Mouse (Mus musculus): ENCODE results near the gene Trnt1. TPM values are rescaled to one million over a fixed set of nuclear protein-coding genes. Genes with fewer than 3 reads are reported as not detected.
A peak's percentile ranks its signal among the peaks of the same experiment; 100 is the strongest.

The Trnt1 gene
- 72.1 and 74.2 TPM in 2 replicates for polyA plus RNA-seq (2014; fragmentation: Nextera tagmentation; extraction: Ambion mirVana)

DNA sequence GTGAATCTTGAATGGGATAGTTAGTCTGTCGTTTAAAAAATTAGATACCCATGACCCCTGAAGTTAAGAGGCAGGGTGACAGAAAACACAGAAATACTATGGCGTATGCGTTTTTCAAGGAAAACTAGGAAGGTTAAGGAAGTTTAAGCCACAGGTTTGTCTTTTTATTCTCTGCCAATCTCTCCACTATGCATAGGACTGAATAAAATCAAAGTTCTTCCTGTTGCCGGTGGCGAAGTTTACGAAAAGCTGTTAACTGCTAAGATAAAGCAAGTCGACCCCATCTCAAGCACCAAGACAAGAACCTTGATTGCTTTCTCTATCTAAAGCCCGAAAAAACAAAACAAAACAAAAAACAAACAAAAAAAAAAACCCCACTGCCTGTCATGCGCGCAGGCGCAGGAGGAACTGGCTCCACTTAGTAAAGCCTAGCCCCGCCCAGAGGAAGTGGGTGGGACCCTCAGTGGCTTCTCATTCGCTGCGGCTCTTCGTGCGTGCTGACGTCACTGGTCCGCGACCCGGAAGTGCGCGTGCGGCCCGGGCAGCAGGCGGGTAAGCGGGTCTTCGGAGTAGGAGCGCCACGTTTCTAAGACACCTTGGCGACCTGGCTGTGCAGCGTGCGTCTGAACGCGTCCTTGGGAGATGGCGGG, at the start of gene Trnt1:
TSS of gene Trnt1 (plus strand) at position 481 of the 650 bp plus-strand sequence.
- Histone ChIP-seq H3K9ac (ENCODE audit: low read length) (peak within 1 kb of the TSS; percentile 66), H3K9me3 (ENCODE audit: control insufficient read depth, low read length) (no peaks in the 10 kb centered on the region), H3K27me3 (ENCODE audit: control insufficient read depth, insufficient read depth, low read length) (no peaks in the 10 kb centered on the region), H3K4me1 (ENCODE audit: control insufficient read depth, insufficient read depth, low read length) (peaks cover 10% of the 10 kb centered on the region), H3K36me3 (ENCODE audit: control insufficient read depth, insufficient read depth, low read length) (0 out of 2 replicates have a peak, but pooled peaks cover 2% of the 10 kb centered on the region), H3K4me2 (ENCODE audit: low read depth) (peak within 1 kb of the TSS; percentile 65), H3K27ac (ENCODE audit: low read depth, low read length) (0 out of 2 replicates have a peak within 1 kb of the TSS, but pooled peaks have one; percentile 4), H3K4me3 (ENCODE audit: low read depth, low read length) (peak within 1 kb of the TSS; percentile 81)
- peak; percentile 98 for DNase-seq (ENCODE audit: low spot score)
- ATAC-seq (ENCODE audit: insufficient read depth, low FRiP score, low TSS enrichment), result peak; percentile 100
- WGBS, result 8% methylated on average over 34 of the region's 35 CpGs

- Histone ChIP-seq H3K9me3 (ENCODE audit: control insufficient read depth, low read length) (no peaks in the 10 kb centered on the region), H3K4me3 (ENCODE audit: low read depth, low read length) (no peak overlapping the region), H3K9ac (ENCODE audit: low read length) (no peak overlapping the region), H3K27me3 (ENCODE audit: control insufficient read depth, insufficient read depth, low read length) (no peaks in the 10 kb centered on the region), H3K4me1 (ENCODE audit: control insufficient read depth, insufficient read depth, low read length) (no peaks in the 10 kb centered on the region), H3K4me2 (ENCODE audit: low read depth) (no peak overlapping the region), H3K27ac (ENCODE audit: low read depth, low read length) (no peak overlapping the region), H3K36me3 (ENCODE audit: control insufficient read depth, insufficient read depth, low read length) (no peaks in the 10 kb centered on the region)
- DNase-seq (ENCODE audit: low spot score), result no peak
- WGBS, result 80% methylated on average over 4 of the region's 4 CpGs
- no peak for ATAC-seq (ENCODE audit: insufficient read depth, low FRiP score, low TSS enrichment)
These were observed 43.3 kb upstream of the Trnt1 start for GRCm38 (mm10) chr6:106725642-106726041.

DNA sequence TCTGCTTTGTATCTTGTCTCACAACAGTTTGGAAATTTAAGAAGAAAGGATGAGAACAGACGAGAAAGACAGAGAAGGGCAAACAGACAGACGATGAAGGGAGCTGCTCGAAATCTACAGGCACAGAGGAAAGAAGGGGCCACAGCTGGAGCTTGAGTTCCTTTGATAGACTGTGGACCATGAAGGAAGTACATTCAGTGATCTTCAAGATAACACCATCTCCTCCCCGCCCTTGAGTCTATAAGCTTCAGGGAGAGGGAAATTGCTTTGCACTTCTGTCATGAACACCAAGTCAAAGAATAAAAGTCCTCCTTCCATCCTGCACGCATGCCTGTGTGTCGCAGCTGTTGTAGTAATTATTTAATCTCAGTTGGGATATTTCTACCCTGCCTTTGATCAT, 42.8 kb upstream of the Trnt1 start:
- H3K4me1 ChIP-seq (ENCODE audit: control insufficient read depth, insufficient read depth, low read length), result no peaks in the 10 kb centered on the region
- no peaks in the 10 kb centered on the region for H3K27me3 ChIP-seq (ENCODE audit: control insufficient read depth, insufficient read depth, low read length)
- DNase-seq (ENCODE audit: low spot score) (no peak), ATAC-seq (ENCODE audit: insufficient read depth, low FRiP score, low TSS enrichment) (no peak)
- H3K9me3 ChIP-seq (ENCODE audit: control insufficient read depth, low read length), result no peaks in the 10 kb centered on the region
- no peak overlapping the region for H3K27ac ChIP-seq (ENCODE audit: low read depth, low read length)
- no peak overlapping the region for H3K4me2 ChIP-seq (ENCODE audit: low read depth)
- H3K9ac ChIP-seq (ENCODE audit: low read length), result no peak overlapping the region
- WGBS, result 91% methylated on average over 6 of the region's 6 CpGs
- H3K4me3 ChIP-seq (ENCODE audit: low read depth, low read length), result no peak overlapping the region
- H3K36me3 ChIP-seq (ENCODE audit: control insufficient read depth, insufficient read depth, low read length), result no peaks in the 10 kb centered on the region

- 75% methylated on average over 1 of the region's 1 CpGs for WGBS
- no peak for DNase-seq (ENCODE audit: low spot score)
- ATAC-seq (ENCODE audit: insufficient read depth, low FRiP score, low TSS enrichment), result no peak
- no peaks in the 10 kb centered on the region for H3K36me3 ChIP-seq (ENCODE audit: control insufficient read depth, insufficient read depth, low read length)
- no peaks in the 10 kb centered on the region for H3K9me3 ChIP-seq (ENCODE audit: control insufficient read depth, low read length)
- no peak overlapping the region for H3K27ac ChIP-seq (ENCODE audit: low read depth, low read length)
- no peak overlapping the region for H3K4me2 ChIP-seq (ENCODE audit: low read depth)
- no peak overlapping the region for H3K4me3 ChIP-seq (ENCODE audit: low read depth, low read length)
- H3K4me1 ChIP-seq (ENCODE audit: control insufficient read depth, insufficient read depth, low read length), result no peaks in the 10 kb centered on the region
- no peak overlapping the region for H3K9ac ChIP-seq (ENCODE audit: low read length)
- H3K27me3 ChIP-seq (ENCODE audit: control insufficient read depth, insufficient read depth, low read length), result no peaks in the 10 kb centered on the region
These were observed 41.2 kb upstream of the Trnt1 start for GRCm38 (mm10) chr6:106727703-106728102.

- Histone ChIP-seq H3K27ac (ENCODE audit: low read depth, low read length) (no peak overlapping the region), H3K27me3 (ENCODE audit: control insufficient read depth, insufficient read depth, low read length) (no peaks in the 10 kb centered on the region), H3K9ac (ENCODE audit: low read length) (no peak overlapping the region), H3K4me1 (ENCODE audit: control insufficient read depth, insufficient read depth, low read length) (no peaks in the 10 kb centered on the region), H3K36me3 (ENCODE audit: control insufficient read depth, insufficient read depth, low read length) (no peaks in the 10 kb centered on the region), H3K9me3 (ENCODE audit: control insufficient read depth, low read length) (no peaks in the 10 kb centered on the region), H3K4me3 (ENCODE audit: low read depth, low read length) (no peak overlapping the region), H3K4me2 (ENCODE audit: low read depth) (no peak overlapping the region)
- 84% methylated on average over 4 of the region's 4 CpGs for WGBS
- no peak for DNase-seq (ENCODE audit: low spot score)
- no peak for ATAC-seq (ENCODE audit: insufficient read depth, low FRiP score, low TSS enrichment)
These were observed 39.1 kb upstream of the Trnt1 start for GRCm38 (mm10) chr6:106729682-106730314.

DNA sequence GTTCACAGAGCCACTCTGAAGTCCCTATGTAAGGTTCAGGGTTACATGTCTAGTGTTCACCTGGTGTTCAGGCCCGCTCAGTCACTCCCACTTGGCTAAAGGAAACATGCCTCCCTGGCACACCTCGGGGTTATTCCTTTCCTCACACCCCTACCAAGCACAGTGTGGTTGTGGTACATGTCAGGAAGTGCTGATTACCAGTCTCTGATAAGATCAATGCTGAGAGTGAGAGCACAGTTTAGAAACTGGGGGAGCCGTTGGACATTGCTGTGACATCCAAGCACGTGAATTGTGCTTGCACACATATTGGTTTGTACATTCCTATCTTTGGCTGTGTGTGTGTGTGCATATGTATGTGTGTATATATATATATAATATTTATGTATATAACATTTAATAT, 36.4 kb upstream of the Trnt1 start:
- H3K4me2 ChIP-seq (ENCODE audit: low read depth), result no peak overlapping the region
- DNase-seq (ENCODE audit: low spot score), result no peak
- H3K27ac ChIP-seq (ENCODE audit: low read depth, low read length), result no peak overlapping the region
- no peaks in the 10 kb centered on the region for H3K36me3 ChIP-seq (ENCODE audit: control insufficient read depth, insufficient read depth, low read length)
- no peak overlapping the region for H3K9ac ChIP-seq (ENCODE audit: low read length)
- H3K4me3 ChIP-seq (ENCODE audit: low read depth, low read length), result no peak overlapping the region
- WGBS, result 85% methylated on average over 4 of the region's 4 CpGs
- H3K9me3 ChIP-seq (ENCODE audit: control insufficient read depth, low read length), result no peaks in the 10 kb centered on the region
- no peaks in the 10 kb centered on the region for H3K4me1 ChIP-seq (ENCODE audit: control insufficient read depth, insufficient read depth, low read length)
- H3K27me3 ChIP-seq (ENCODE audit: control insufficient read depth, insufficient read depth, low read length), result no peaks in the 10 kb centered on the region
- ATAC-seq (ENCODE audit: insufficient read depth, low FRiP score, low TSS enrichment), result no peak

- Histone ChIP-seq H3K9ac (ENCODE audit: low read length) (no peak overlapping the region), H3K9me3 (ENCODE audit: control insufficient read depth, low read length) (no peaks in the 10 kb centered on the region), H3K4me3 (ENCODE audit: low read depth, low read length) (no peak overlapping the region), H3K4me2 (ENCODE audit: low read depth) (no peak overlapping the region), H3K4me1 (ENCODE audit: control insufficient read depth, insufficient read depth, low read length) (no peaks in the 10 kb centered on the region), H3K36me3 (ENCODE audit: control insufficient read depth, insufficient read depth, low read length) (no peaks in the 10 kb centered on the region), H3K27me3 (ENCODE audit: control insufficient read depth, insufficient read depth, low read length) (no peaks in the 10 kb centered on the region), H3K27ac (ENCODE audit: low read depth, low read length) (no peak overlapping the region)
- DNase-seq (ENCODE audit: low spot score) (no peak), ATAC-seq (ENCODE audit: insufficient read depth, low FRiP score, low TSS enrichment) (no peak)
- 82% methylated on average over 3 of the region's 3 CpGs for WGBS
These were observed 30.7 kb upstream of the Trnt1 start for GRCm38 (mm10) chr6:106738229-106738628.

- 93% methylated on average over 1 of the region's 1 CpGs for WGBS
These were observed 28.6 kb upstream of the Trnt1 start for GRCm38 (mm10) chr6:106740244-106740825.

More at GRCm38 (mm10) chr6:106740244-106740825, 28.6 kb upstream of the Trnt1 start:
- Histone ChIP-seq H3K9ac (ENCODE audit: low read length) (no peak overlapping the region), H3K9me3 (ENCODE audit: control insufficient read depth, low read length) (no peaks in the 10 kb centered on the region), H3K4me3 (ENCODE audit: low read depth, low read length) (no peak overlapping the region), H3K27ac (ENCODE audit: low read depth, low read length) (no peak overlapping the region), H3K27me3 (ENCODE audit: control insufficient read depth, insufficient read depth, low read length) (no peaks in the 10 kb centered on the region), H3K36me3 (ENCODE audit: control insufficient read depth, insufficient read depth, low read length) (no peaks in the 10 kb centered on the region), H3K4me1 (ENCODE audit: control insufficient read depth, insufficient read depth, low read length) (no peaks in the 10 kb centered on the region), H3K4me2 (ENCODE audit: low read depth) (no peak overlapping the region)
- ATAC-seq (ENCODE audit: insufficient read depth, low FRiP score, low TSS enrichment) (no peak), DNase-seq (ENCODE audit: low spot score) (no peak)

Data from neural tube, embryonic 11.5 days (tissue).